Mouse (Mus musculus): ENCODE results near the gene Ntng2. TPM values are rescaled to one million over a fixed set of nuclear protein-coding genes. Genes with fewer than 3 reads are reported as not detected.

Gene Ntng2
- polyA plus RNA-seq, 1 experiment from 2014 or later, result 0.88 TPM

- H3K4me1 ChIP-seq, result no peaks in the 10 kb centered on the region
- H3K27ac ChIP-seq (replicated peaks), result no peak overlapping the region
- 58% methylated on average over 6 of the region's 6 CpGs for WGBS
- ATAC-seq (ENCODE audit: insufficient number of reproducible peaks, low FRiP score, low TSS enrichment, low read depth), result no peak
- H3K4me3 ChIP-seq (replicated peaks), result no peak overlapping the region
- no peaks in the 10 kb centered on the region for H3K9me3 ChIP-seq (replicated peaks)
- no peak overlapping the region for H3K4me2 ChIP-seq (replicated peaks)
- no peak overlapping the region for H3K9ac ChIP-seq
- no peaks in the 10 kb centered on the region for H3K27me3 ChIP-seq
- peaks cover 28% of the 10 kb centered on the region for H3K36me3 ChIP-seq
These were observed 69.4 kb downstream of the Ntng2 start for GRCm38 (mm10) chr2:29183266-29183924.

GRCm38 (mm10) chr2:29181111-29181510 lies 71.7 kb downstream of the Ntng2 start:
- WGBS, result 70% methylated on average over 2 of the region's 2 CpGs
- Histone ChIP-seq H3K36me3 (peaks cover 48% of the 10 kb centered on the region), H3K27me3 (no peaks in the 10 kb centered on the region)

GRCm38 (mm10) chr2:29179810-29180209 lies 73.0 kb downstream of the Ntng2 start:
- Histone ChIP-seq H3K27me3 (no peaks in the 10 kb centered on the region), H3K36me3 (peaks cover 54% of the 10 kb centered on the region), H3K4me1 (no peaks in the 10 kb centered on the region), H3K9me3 (replicated peaks) (no peaks in the 10 kb centered on the region), H3K9ac (no peak overlapping the region), H3K4me2 (replicated peaks) (no peak overlapping the region), H3K4me3 (replicated peaks) (no peak overlapping the region), H3K27ac (replicated peaks) (no peak overlapping the region)
- WGBS, result 90% methylated on average over 4 of the region's 4 CpGs
- no peak for ATAC-seq (ENCODE audit: insufficient number of reproducible peaks, low FRiP score, low TSS enrichment, low read depth)

More at GRCm38 (mm10) chr2:29181111-29181510, 71.7 kb downstream of the Ntng2 start:
- ATAC-seq (ENCODE audit: insufficient number of reproducible peaks, low FRiP score, low TSS enrichment, low read depth), result no peak
- H3K4me1 ChIP-seq, result no peaks in the 10 kb centered on the region
- no peak overlapping the region for H3K9ac ChIP-seq
- peak overlapping the region; percentile 63; the same call in 1 of the 2 replicates for H3K27ac ChIP-seq (replicated peaks)
- no peak overlapping the region for H3K4me3 ChIP-seq (replicated peaks)
- H3K4me2 ChIP-seq (replicated peaks), result no peak overlapping the region
- H3K9me3 ChIP-seq (replicated peaks), result no peaks in the 10 kb centered on the region

- no peaks in the 10 kb centered on the region for H3K4me1 ChIP-seq
- no peak overlapping the region for H3K9ac ChIP-seq
- no peak overlapping the region for H3K27ac ChIP-seq (replicated peaks)
- H3K9me3 ChIP-seq (replicated peaks), result no peaks in the 10 kb centered on the region
- H3K4me2 ChIP-seq (replicated peaks), result no peak overlapping the region
- H3K36me3 ChIP-seq, result peaks cover 75% of the 10 kb centered on the region
- no peak overlapping the region for H3K4me3 ChIP-seq (replicated peaks)
- ATAC-seq (ENCODE audit: insufficient number of reproducible peaks, low FRiP score, low TSS enrichment, low read depth), result no peak
- WGBS, result 76% methylated on average over 3 of the region's 3 CpGs
- no peaks in the 10 kb centered on the region for H3K27me3 ChIP-seq
These were observed 77.9 kb downstream of the Ntng2 start for GRCm38 (mm10) chr2:29174887-29175286.

GRCm38 (mm10) chr2:29168067-29168466 lies 84.7 kb downstream of the Ntng2 start:
- WGBS, result 88% methylated on average over 5 of the region's 5 CpGs
- Histone ChIP-seq H3K4me3 (replicated peaks) (no peak overlapping the region), H3K4me2 (replicated peaks) (no peak overlapping the region), H3K36me3 (peaks cover 62% of the 10 kb centered on the region), H3K9me3 (replicated peaks) (no peaks in the 10 kb centered on the region), H3K9ac (no peak overlapping the region), H3K27ac (replicated peaks) (no peak overlapping the region), H3K4me1 (no peaks in the 10 kb centered on the region), H3K27me3 (no peaks in the 10 kb centered on the region)
- ATAC-seq (ENCODE audit: insufficient number of reproducible peaks, low FRiP score, low TSS enrichment, low read depth), result no peak

- Histone ChIP-seq H3K4me2 (replicated peaks) (no peak overlapping the region), H3K27ac (replicated peaks) (no peak overlapping the region), H3K4me1 (no peaks in the 10 kb centered on the region), H3K9ac (no peak overlapping the region), H3K36me3 (peaks cover 70% of the 10 kb centered on the region), H3K27me3 (no peaks in the 10 kb centered on the region), H3K9me3 (replicated peaks) (no peaks in the 10 kb centered on the region), H3K4me3 (replicated peaks) (no peak overlapping the region)
- ATAC-seq (ENCODE audit: insufficient number of reproducible peaks, low FRiP score, low TSS enrichment, low read depth), result no peak
- WGBS, result 78% methylated on average over 2 of the region's 2 CpGs
These were observed 100.9 kb downstream of the Ntng2 start for GRCm38 (mm10) chr2:29151941-29152340.

Other genes starting within 250 kb of the Ntng2 start
- 0.56 and 1.8 TPM in 2 replicates for gene Cfap77, start 197.9 kb downstream of the Ntng2 start, polyA plus RNA-seq (2015; fragmentation: Nextera tagmentation; extraction: Ambion mirVana)
- gene Ttf1, start 192.7 kb downstream of the Ntng2 start, polyA plus RNA-seq (2015; fragmentation: Nextera tagmentation; extraction: Ambion mirVana), result 11.5 and 12.5 TPM in 2 replicates
- 6.5 and 8.7 TPM in 2 replicates for gene Setx, start 128.8 kb downstream of the Ntng2 start, polyA plus RNA-seq (2015; fragmentation: Nextera tagmentation; extraction: Ambion mirVana)
- gene Med27, start 93.8 kb upstream of the Ntng2 start, polyA plus RNA-seq (2015; fragmentation: Nextera tagmentation; extraction: Ambion mirVana), result 47.8 and 53.3 TPM in 2 replicates

Data from embryonic facial prominence, embryonic 15.5 days (tissue).